Mouse (Mus musculus) common myeloid progenitor, adult 5-6 weeks (primary cell): ENCODE measurements around the gene Trim44. TPM values are rescaled to one million over a fixed set of nuclear protein-coding genes. Genes with fewer than 3 reads are reported as not detected.

Experiments used
- ATAC-seq: replicated peaks from 2 replicates; pipeline ENCODE4 v1.8.0; 2016; ENCODE audit warnings: low read depth, mild to moderate bottlenecking, moderate TSS enrichment, inconsistent platforms; ENCODE audit not compliant: poor library complexity, severe bottlenecking
- total RNA-seq: library from RNA; stranded (forward); fragments of 200-1000, 187-1606 nt; gene quantifications from 2 replicates; pipeline ENCODE4 v1.2.3, GENCODE M21; 2017

Trim44 gene
- total RNA-seq, 1 experiment from 2014 or later: 69.2 TPM

GRCm38 (mm10) chr2:102409741-102410140 is 2.1 kb upstream of the Trim44 start:
- ATAC-seq: no peak

- ATAC-seq: no peak
Observed at GRCm38 (mm10) chr2:102406324-102407304, 1.0 kb downstream of the Trim44 start.

- no peak for ATAC-seq
Observed at GRCm38 (mm10) chr2:102403982-102404381, 3.6 kb downstream of the Trim44 start.

- ATAC-seq: no peak
Observed at GRCm38 (mm10) chr2:102403306-102403705, 4.3 kb downstream of the Trim44 start.

- peak; percentile 2; the same call in 1 of the 2 replicates for ATAC-seq
Observed at GRCm38 (mm10) chr2:102401352-102401692, 6.3 kb downstream of the Trim44 start.

- ATAC-seq: peak; percentile 94
Observed at GRCm38 (mm10) chr2:102400605-102401351, 6.8 kb downstream of the Trim44 start.

- ATAC-seq: no peak
Observed at GRCm38 (mm10) chr2:102399864-102400604, 7.6 kb downstream of the Trim44 start.

GRCm38 (mm10) chr2:102396493-102396892 is 11.1 kb downstream of the Trim44 start:
- no peak for ATAC-seq

- no peak for ATAC-seq
Observed at GRCm38 (mm10) chr2:102393457-102393856, 14.2 kb downstream of the Trim44 start.

GRCm38 (mm10) chr2:102385328-102385902 is 22.2 kb downstream of the Trim44 start:
- no peak for ATAC-seq

GRCm38 (mm10) chr2:102384496-102384895 is 23.1 kb downstream of the Trim44 start:
- no peak for ATAC-seq

- ATAC-seq: no peak
Observed at GRCm38 (mm10) chr2:102384057-102384456, 23.6 kb downstream of the Trim44 start.

GRCm38 (mm10) chr2:102383069-102383834 is 24.4 kb downstream of the Trim44 start:
- no peak for ATAC-seq

GRCm38 (mm10) chr2:102382519-102382918 is 25.1 kb downstream of the Trim44 start:
- ATAC-seq: no peak

GRCm38 (mm10) chr2:102380581-102380980 is 27.0 kb downstream of the Trim44 start:
- no peak for ATAC-seq

- ATAC-seq: no peak
Observed at GRCm38 (mm10) chr2:102378928-102379327, 28.7 kb downstream of the Trim44 start.

GRCm38 (mm10) chr2:102378381-102378780 is 29.2 kb downstream of the Trim44 start:
- ATAC-seq: no peak

GRCm38 (mm10) chr2:102377370-102377769 is 30.3 kb downstream of the Trim44 start:
- no peak for ATAC-seq

GRCm38 (mm10) chr2:102373406-102374105 is 34.1 kb downstream of the Trim44 start:
- no peak for ATAC-seq
